Mouse (Mus musculus) stomach, embryonic 16.5 days (tissue): ENCODE measurements around the gene Tmem132a. TPM values are rescaled to one million over a fixed set of nuclear protein-coding genes. Genes with fewer than 3 reads are reported as not detected.

Experiments
- ATAC-seq: fragments of 200-750 bp; cut with Nextera tagmentation; 2 replicates; pipeline ENCODE4 v1.8.0; 2017; ENCODE audit warnings: moderate number of reproducible peaks, moderate TSS enrichment; ENCODE audit not compliant: insufficient read depth, low FRiP score
- H3K27ac ChIP-seq: fragments of 300-500 bp; sonication (generic); 2 replicates; pipeline ENCODE4 v1.5.1; 2014; ENCODE audit warnings: low read length
- H3K27me3 ChIP-seq: fragments of 300-500 bp; sonication (generic); 2 replicates; pipeline ENCODE4 v1.6.1; 2014; ENCODE audit warnings: low read length, control low read depth, mixed read lengths; ENCODE audit not compliant: control insufficient read depth, insufficient read depth
- H3K36me3 ChIP-seq: fragments of 300-500 bp; sonication (generic); 2 replicates; pipeline ENCODE4 v1.6.1; 2014; ENCODE audit warnings: low read length; ENCODE audit not compliant: control insufficient read depth, insufficient read depth
- H3K4me1 ChIP-seq: fragments of 300-500 bp; sonication (generic); 2 replicates; pipeline ENCODE4 v1.6.1; 2014; ENCODE audit warnings: low read length, control low read depth, mixed read lengths; ENCODE audit not compliant: control insufficient read depth, insufficient read depth
- H3K4me2 ChIP-seq: fragments of 300-500 bp; sonication (generic); 2 replicates; pipeline ENCODE4 v1.6.1; 2014; ENCODE audit warnings: low read depth, low read length, mixed read lengths
- H3K4me3 ChIP-seq: fragments of 300-500 bp; sonication (generic); replicated peaks from 2 replicates; pipeline ENCODE4 v1.5.1; 2014; ENCODE audit warnings: mild to moderate bottlenecking, low read length
- H3K9ac ChIP-seq: fragments of 300-500 bp; sonication (generic); 2 replicates; pipeline ENCODE4 v1.6.1; 2014; ENCODE audit warnings: low read length
- H3K9me3 ChIP-seq: fragments of 300-500 bp; sonication (generic); replicated peaks from 2 replicates; pipeline ENCODE4 v1.6.1; 2016; ENCODE audit warnings: low read length, control low read depth; ENCODE audit not compliant: control insufficient read depth
- WGBS: fragments of 180-500 bp; shearing (Covaris S2); extraction: QIAGEN DNeasy Blood & Tissue Kit; methylation state at CpG from one replicate; pipeline ENCODE4 v1.1.7; 2014; 5-methylcytosine and 5-hydroxymethylcytosine counted together
- polyA plus RNA-seq: library from polyadenylated mRNA; unstranded; fragments of >200 nt; fragmentation: Nextera tagmentation; extraction: Ambion mirVana; gene quantifications from 2 replicates; pipeline ENCODE4 v1.2.1, GENCODE M21; 2015

Tmem132a gene
- polyA plus RNA-seq, 1 experiment from 2014 or later: 66.3 TPM

- no peaks in the 10 kb centered on the region for H3K36me3 ChIP-seq
- ATAC-seq: no peak
- no peak overlapping the region for H3K4me3 ChIP-seq
- 75% methylated on average over 6 of the region's 6 CpGs for WGBS
- no peaks in the 10 kb centered on the region for H3K4me1 ChIP-seq
- no peak overlapping the region for H3K27ac ChIP-seq
- H3K9me3 ChIP-seq: no peaks in the 10 kb centered on the region
- no peaks in the 10 kb centered on the region for H3K27me3 ChIP-seq
- H3K9ac ChIP-seq: no peak overlapping the region
- no peak overlapping the region for H3K4me2 ChIP-seq
Measured at GRCm38 (mm10) chr19:10811471-10811870, 58.3 kb downstream of the Tmem132a start.

- H3K4me3 ChIP-seq: no peak overlapping the region
- no peaks in the 10 kb centered on the region for H3K4me1 ChIP-seq
- H3K9ac ChIP-seq: no peak overlapping the region
- no peaks in the 10 kb centered on the region for H3K36me3 ChIP-seq
- no peak for ATAC-seq
- no peaks in the 10 kb centered on the region for H3K9me3 ChIP-seq
- no peak overlapping the region for H3K4me2 ChIP-seq
- no peak overlapping the region for H3K27ac ChIP-seq
- no peaks in the 10 kb centered on the region for H3K27me3 ChIP-seq
- WGBS: 53% methylated on average over 4 of the region's 4 CpGs
Measured at GRCm38 (mm10) chr19:10810176-10810492, 59.6 kb downstream of the Tmem132a start.

- Histone ChIP-seq H3K27me3 (no peaks in the 10 kb centered on the region), H3K36me3 (no peaks in the 10 kb centered on the region), H3K4me3 (no peak overlapping the region), H3K4me1 (no peaks in the 10 kb centered on the region), H3K9me3 (no peaks in the 10 kb centered on the region), H3K9ac (no peak overlapping the region), H3K4me2 (no peak overlapping the region), H3K27ac (no peak overlapping the region)
- 67% methylated on average over 11 of the region's 11 CpGs for WGBS
- ATAC-seq: no peak
Measured at GRCm38 (mm10) chr19:10809428-10810175, 60.1 kb downstream of the Tmem132a start.

GRCm38 (mm10) chr19:10808524-10809233 is 61.1 kb downstream of the Tmem132a start:
- no peak for ATAC-seq
- no peak overlapping the region for H3K9ac ChIP-seq
- no peaks in the 10 kb centered on the region for H3K9me3 ChIP-seq
- H3K4me2 ChIP-seq: no peak overlapping the region
- WGBS: 80% methylated on average over 12 of the region's 12 CpGs
- H3K36me3 ChIP-seq: no peaks in the 10 kb centered on the region
- H3K4me3 ChIP-seq: no peak overlapping the region
- H3K27ac ChIP-seq: no peak overlapping the region
- H3K4me1 ChIP-seq: no peaks in the 10 kb centered on the region
- H3K27me3 ChIP-seq: no peaks in the 10 kb centered on the region

Other genes starting within 250 kb of the Tmem132a start
- gene Vwce, start 235.7 kb downstream of the Tmem132a start, polyA plus RNA-seq: 1.2 and 2.0 TPM in 2 replicates
- gene Pga5, start 191.9 kb downstream of the Tmem132a start, polyA plus RNA-seq: 139 and 218 TPM in 2 replicates
- gene Vps37c, start 181.2 kb downstream of the Tmem132a start, polyA plus RNA-seq: 48.7 and 60.3 TPM in 2 replicates
- gene Cd5, start 130.9 kb downstream of the Tmem132a start, polyA plus RNA-seq: 3.3 and 3.8 TPM in 2 replicates
- gene Cd6, start 39.9 kb downstream of the Tmem132a start, polyA plus RNA-seq: 0.50 and 0.58 TPM in 2 replicates
- gene Slc15a3, start 30.2 kb downstream of the Tmem132a start, polyA plus RNA-seq: 0.52 and 0.70 TPM in 2 replicates
- 147 and 169 TPM in 2 replicates for gene Tmem109, start 12.1 kb upstream of the Tmem132a start, polyA plus RNA-seq
- gene Prpf19, start 25.3 kb upstream of the Tmem132a start, polyA plus RNA-seq: 36.8 and 40.6 TPM in 2 replicates
- not detected in 2 replicates for gene Zp1, start 50.7 kb upstream of the Tmem132a start, polyA plus RNA-seq
- gene Ptgdr2, start 67.2 kb upstream of the Tmem132a start, polyA plus RNA-seq: not detected in 2 replicates
- gene Ccdc86, start 79.3 kb upstream of the Tmem132a start, polyA plus RNA-seq: 23.8 and 27.5 TPM in 2 replicates
- 8.0 and 11.3 TPM in 2 replicates for gene Ms4a10, start 104.7 kb upstream of the Tmem132a start, polyA plus RNA-seq
- gene Ms4a15, start 123.3 kb upstream of the Tmem132a start, polyA plus RNA-seq: not detected in 2 replicates
- 3.7 and 4.2 TPM in 2 replicates for gene Ms4a18, start 148.1 kb upstream of the Tmem132a start, polyA plus RNA-seq
- 6.0 and 7.8 TPM in 2 replicates for gene Ms4a8a, start 211.2 kb upstream of the Tmem132a start, polyA plus RNA-seq